Comparison of ENCODE assay signal across 9 mouse cellular contexts in genomic region chr17:6745975-6746374, GRCm38 (mm10). TPM values are rescaled to one million over a fixed set of nuclear protein-coding genes. Genes with fewer than 3 reads are reported as not detected.
DNase-seq lines count a peak whose midpoint lies in the region; ATAC-seq lines count a peak whose summit lies in the region.
"Had no signal": no experiment of that assay in that cellular context is flagged by ENCODE, and none has a peak within 500 bp of the region (broad histone marks: within the 10 kb centered on the region; RNA-seq: fewer than 3 reads in every experiment).

No protein-coding gene starts in this region.

- no peak overlapping the region for H3K4me2 ChIP-seq in kidney, embryonic 14.5 days (replicated peaks; ENCODE audit: low read depth, low read length)
- peak overlapping the region; percentile 17 for H3K4me2 ChIP-seq in midbrain, embryonic 13.5 days (replicated peaks)

- intact Hi-C loops in heart, postnatal 25 days (cut with DNase I): no loop called here
- intact Hi-C loops in gastrocnemius, postnatal 36 days (cut with DNase I): no loop called here

- H3K9ac ChIP-seq in kidney, embryonic 14.5 days (ENCODE audit: low read depth, low read length): no peak overlapping the region
- no peak overlapping the region for H3K9ac ChIP-seq in midbrain, embryonic 13.5 days (replicated peaks)

- H3K27ac ChIP-seq in heart, embryonic 10.5 days: no peak overlapping the region
- peak overlapping the region; percentile 74 for H3K27ac ChIP-seq in kidney, embryonic 14.5 days (ENCODE audit: low read depth, low read length)
- peak overlapping the region; percentile 41 for H3K27ac ChIP-seq in midbrain, embryonic 13.5 days

- H3K27me3 ChIP-seq in heart, embryonic 10.5 days (ENCODE audit: insufficient read depth, poor library complexity, severe bottlenecking): no peaks in the 10 kb centered on the region
- no peaks in the 10 kb centered on the region for H3K27me3 ChIP-seq in kidney, embryonic 14.5 days (ENCODE audit: control insufficient read depth, insufficient read depth, low read length)
- H3K27me3 ChIP-seq in midbrain, embryonic 13.5 days: peaks cover 25% of the 10 kb centered on the region

- ATAC-seq in kidney, embryonic 14.5 days (ENCODE audit: low FRiP score, low TSS enrichment): no peak
- ATAC-seq in midbrain, embryonic 13.5 days: peak; percentile 85

- no peak overlapping the region for H3K4me3 ChIP-seq in heart, embryonic 10.5 days
- H3K4me3 ChIP-seq in kidney, embryonic 14.5 days (ENCODE audit: low read length): no peak overlapping the region
- no peak overlapping the region for H3K4me3 ChIP-seq in midbrain, embryonic 13.5 days (replicated peaks)

- peaks cover 57% of the 10 kb centered on the region for H3K36me3 ChIP-seq in heart, embryonic 10.5 days
- peaks cover 41% of the 10 kb centered on the region for H3K36me3 ChIP-seq in kidney, embryonic 14.5 days (ENCODE audit: control insufficient read depth, insufficient read depth, low read length)
- no peaks in the 10 kb centered on the region for H3K36me3 ChIP-seq in midbrain, embryonic 13.5 days

- peak; percentile 46 for DNase-seq in heart, embryonic 10.5 days (ENCODE audit: low spot score)
- DNase-seq in heart, postnatal 25 days (ENCODE audit: low spot score): no peak
- peak; percentile 22 for DNase-seq in brain, adult 2 months (ENCODE audit: low read depth, low spot score)
- no peak for DNase-seq in gastrocnemius, postnatal 36 days
- DNase-seq in cerebellum, postnatal 10 days: no peak
- DNase-seq in thymus, postnatal 14 days: no peak
- DNase-seq: adrenal gland, postnatal 25 days had no signal

- H3K4me1 ChIP-seq in heart, embryonic 10.5 days: peaks cover 68% of the 10 kb centered on the region
- H3K4me1 ChIP-seq in kidney, embryonic 14.5 days (ENCODE audit: control insufficient read depth, insufficient read depth, low read length): peaks cover 57% of the 10 kb centered on the region
- H3K4me1 ChIP-seq in midbrain, embryonic 13.5 days (replicated peaks): peaks cover 61% of the 10 kb centered on the region

- H3K9me3 ChIP-seq in heart, embryonic 10.5 days: no peaks in the 10 kb centered on the region
- no peaks in the 10 kb centered on the region for H3K9me3 ChIP-seq in kidney, embryonic 14.5 days (ENCODE audit: control insufficient read depth, low read length)
- H3K9me3 ChIP-seq in midbrain, embryonic 13.5 days: no peaks in the 10 kb centered on the region

- WGBS in heart, embryonic 10.5 days: 78% methylated on average over 9 of the region's 9 CpGs
- 49% methylated on average over 9 of the region's 9 CpGs for WGBS in kidney, embryonic 14.5 days
- 9% methylated on average over 9 of the region's 9 CpGs for WGBS in midbrain, embryonic 13.5 days

RNA-seq across cellular contexts. Expression of gene Ezr, which starts 36.6 kb away (rescaled TPM):
- 121 and 125 TPM in 2 replicates for polyA plus RNA-seq in heart, embryonic 10.5 days (2016; fragmentation: Nextera tagmentation; extraction: Ambion mirVana)
- total RNA-seq in heart, postnatal 25 days (2021): 10 to 100 TPM; 39.3 to 43.6 TPM
- 96.7 and 158 TPM in 2 replicates for polyA plus RNA-seq in kidney, embryonic 14.5 days (2014; fragmentation: Nextera tagmentation; extraction: Ambion mirVana)
- polyA plus RNA-seq in midbrain, embryonic 13.5 days (2015; fragmentation: Nextera tagmentation; extraction: Ambion mirVana): 36.2 and 43.1 TPM in 2 replicates
- 1 to 10 TPM; 2.1 to 2.5 TPM for total RNA-seq in gastrocnemius, postnatal 36 days (2021)

Comparison
In these comparisons a context has a peak if more than half of its experiments do, and no peak if none do; other contexts are left out.
1. DNase-seq: peak in heart, embryonic 10.5 days (single experiment) and brain, adult 2 months (single experiment); none in heart, postnatal 25 days (single experiment), gastrocnemius, postnatal 36 days (0 of 2), cerebellum, postnatal 10 days (0 of 2) and thymus, postnatal 14 days (single experiment).